Mouse (Mus musculus): ENCODE results near the gene 1700020D05Rik.

- TF ChIP-seq GATA1 (IDR thresholded peaks at IDR 0.05; ENCODE audit: borderline replicate concordance, low read length) (no peak), FLI1 (IDR thresholded peaks at IDR 0.05; ENCODE audit: low read length) (no peak)
Measured at GRCm38 (mm10) chr19:5473720-5474119, 29.9 kb downstream of the 1700020D05Rik start, which contains the start of gene Efemp2.
